Comparison of ENCODE assay signal across 15 mouse cellular contexts in the genomic region with DNA sequence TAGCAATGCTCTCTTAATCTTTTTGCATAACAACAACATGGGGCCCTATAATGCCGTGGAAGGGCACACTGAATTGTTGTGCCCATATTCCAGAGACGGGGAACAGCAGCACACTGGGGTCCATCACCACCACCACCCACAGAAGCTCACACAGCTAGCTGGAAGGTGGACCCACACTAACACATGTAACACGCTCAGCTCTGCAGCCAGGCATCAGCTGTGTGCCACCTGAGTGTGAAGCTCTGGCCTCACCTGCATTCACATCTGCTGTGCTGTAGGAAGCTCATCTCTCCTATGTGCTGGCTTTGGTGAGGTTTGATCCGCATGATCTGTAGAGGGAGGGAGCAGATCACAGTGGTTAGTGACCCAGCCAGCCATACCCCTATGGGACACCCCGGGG.
"Had no signal": no experiment of that assay in that cellular context is flagged by ENCODE, and none has a peak within 500 bp of the region (broad histone marks: within the 10 kb centered on the region; RNA-seq: fewer than 3 reads in every experiment).

No protein-coding gene starts in this region.

- H3K4me3 ChIP-seq: midbrain, embryonic 10.5 days; midbrain, embryonic 12.5 days; neural tube, embryonic 12.5 days; stomach, embryonic 15.5 days had no signal

- H3K27ac ChIP-seq: midbrain, embryonic 10.5 days; midbrain, embryonic 12.5 days; neural tube, embryonic 12.5 days; stomach, embryonic 15.5 days; stomach, postnatal 0 days had no signal

- H3K27me3 ChIP-seq: midbrain, embryonic 12.5 days; neural tube, embryonic 12.5 days; stomach, embryonic 15.5 days had no signal

- H3K9me3 ChIP-seq: midbrain, embryonic 10.5 days; midbrain, embryonic 12.5 days; neural tube, embryonic 12.5 days; stomach, embryonic 15.5 days had no signal

- ATAC-seq: midbrain, embryonic 16.5 days had no signal

- H3K9ac ChIP-seq: lung, embryonic 14.5 days; midbrain, embryonic 12.5 days; neural tube, embryonic 12.5 days; stomach, embryonic 15.5 days had no signal

- DNase-seq: lung, adult 18-20 months; lung, embryonic 14.5 days; lung, postnatal 10 days; lung, postnatal 4 days; midbrain, embryonic 14.5 days; right cerebral cortex, postnatal 14 days; thymus, adult 2 months; thymus, postnatal 25 days; thymus, postnatal 4 days had no signal

- H3K4me2 ChIP-seq: lung, embryonic 14.5 days; midbrain, embryonic 12.5 days; neural tube, embryonic 12.5 days; stomach, embryonic 15.5 days had no signal
